Mouse (Mus musculus) neural tube, embryonic 14.5 days (tissue): Measurements from ENCODE around the gene Hmgn1. TPM values are rescaled to one million over a fixed set of nuclear protein-coding genes. Genes with fewer than 3 reads are reported as not detected.

Experiments used
- ATAC-seq: fragments of 200-750 bp; cut with Nextera tagmentation; 2 replicates; pipeline ENCODE4 v1.8.0; 2017; ENCODE audit warnings: low read depth, mild to moderate bottlenecking, moderate TSS enrichment, moderate library complexity
- H3K27ac ChIP-seq: fragments of 300-500 bp; sonication (generic); 2 replicates; pipeline ENCODE4 v1.5.1; 2014; ENCODE audit warnings: low read depth, mild to moderate bottlenecking, control low read depth, low read length, moderate library complexity, mixed read lengths
- H3K27me3 ChIP-seq: fragments of 300-500 bp; sonication (generic); 2 replicates; pipeline ENCODE4 v1.6.1; 2014; ENCODE audit warnings: low read length; ENCODE audit not compliant: control insufficient read depth, insufficient read depth
- H3K36me3 ChIP-seq: fragments of 300-500 bp; sonication (generic); 2 replicates; pipeline ENCODE4 v1.6.1; 2014; ENCODE audit warnings: low read length, mixed read lengths; ENCODE audit not compliant: control insufficient read depth, insufficient read depth
- H3K4me1 ChIP-seq: fragments of 300-500 bp; sonication (generic); 2 replicates; pipeline ENCODE4 v1.6.1; 2014; ENCODE audit warnings: low read length; ENCODE audit not compliant: control insufficient read depth, insufficient read depth
- H3K4me2 ChIP-seq: fragments of 300-500 bp; sonication (generic); 2 replicates; pipeline ENCODE4 v1.6.1; 2014; ENCODE audit warnings: mild to moderate bottlenecking, low read depth, low read length, control low read depth
- H3K4me3 ChIP-seq: fragments of 300-500 bp; sonication (generic); 2 replicates; pipeline ENCODE4 v1.5.1; 2014; ENCODE audit warnings: low read depth, low read length, control low read depth, mixed read lengths
- H3K9ac ChIP-seq: fragments of 300-500 bp; sonication (generic); replicated peaks from 2 replicates; pipeline ENCODE4 v1.6.1; 2014; ENCODE audit warnings: low read depth, mild to moderate bottlenecking, control low read depth, low read length, mixed read lengths
- H3K9me3 ChIP-seq: fragments of 300-500 bp; sonication (generic); 2 replicates; pipeline ENCODE4 v1.6.1; 2016; ENCODE audit warnings: low read length; ENCODE audit not compliant: control insufficient read depth
- WGBS: fragments of 180-500 bp; shearing (Covaris S2); extraction: QIAGEN DNeasy Blood & Tissue Kit; methylation state at CpG from one replicate; pipeline ENCODE4 v1.1.7; 2014; 5-methylcytosine and 5-hydroxymethylcytosine counted together
- polyA plus RNA-seq: library from polyadenylated mRNA; unstranded; fragments of >200 nt; fragmentation: Nextera tagmentation; extraction: Ambion mirVana; gene quantifications from 2 replicates; pipeline ENCODE4 v1.2.1, GENCODE M21; 2014

Gene Hmgn1
- polyA plus RNA-seq, 1 experiment from 2014 or later = 255 TPM

DNA sequence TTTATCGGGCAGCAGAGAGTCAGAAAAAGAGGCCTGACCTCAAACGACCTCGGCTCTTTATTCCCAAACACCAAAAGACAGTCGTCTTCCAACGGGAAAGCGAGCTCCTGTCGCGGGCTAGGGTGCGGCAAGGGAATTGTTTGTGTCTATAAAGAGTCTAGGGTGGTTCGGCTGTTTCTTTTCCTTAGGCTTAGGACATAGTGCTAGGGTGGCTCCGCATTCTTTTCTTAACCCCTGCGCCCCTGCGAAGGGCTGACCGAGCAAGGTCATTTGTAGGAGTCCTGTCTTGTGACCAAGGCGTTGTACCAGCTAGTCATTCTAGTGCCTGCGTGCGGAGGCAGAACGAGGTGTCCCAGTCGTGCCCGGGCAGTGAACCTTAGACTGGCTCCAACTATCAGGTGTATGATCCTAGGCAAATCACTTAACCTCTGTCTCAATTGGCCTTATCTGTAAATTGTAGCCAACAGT is 44.3 kb downstream of the Hmgn1 start:
- Histone ChIP-seq H3K36me3 (peaks cover 9% of the 10 kb centered on the region), H3K9me3 (no peaks in the 10 kb centered on the region), H3K4me3 (peak overlapping the region; percentile 99), H3K4me2 (peak overlapping the region; percentile 43), H3K27me3 (no peaks in the 10 kb centered on the region), H3K9ac (peak overlapping the region; percentile 99), H3K4me1 (peaks cover 10% of the 10 kb centered on the region), H3K27ac (peak overlapping the region; percentile 96)
- WGBS = 4% methylated on average over 20 of the region's 20 CpGs
- ATAC-seq = no peak

DNA sequence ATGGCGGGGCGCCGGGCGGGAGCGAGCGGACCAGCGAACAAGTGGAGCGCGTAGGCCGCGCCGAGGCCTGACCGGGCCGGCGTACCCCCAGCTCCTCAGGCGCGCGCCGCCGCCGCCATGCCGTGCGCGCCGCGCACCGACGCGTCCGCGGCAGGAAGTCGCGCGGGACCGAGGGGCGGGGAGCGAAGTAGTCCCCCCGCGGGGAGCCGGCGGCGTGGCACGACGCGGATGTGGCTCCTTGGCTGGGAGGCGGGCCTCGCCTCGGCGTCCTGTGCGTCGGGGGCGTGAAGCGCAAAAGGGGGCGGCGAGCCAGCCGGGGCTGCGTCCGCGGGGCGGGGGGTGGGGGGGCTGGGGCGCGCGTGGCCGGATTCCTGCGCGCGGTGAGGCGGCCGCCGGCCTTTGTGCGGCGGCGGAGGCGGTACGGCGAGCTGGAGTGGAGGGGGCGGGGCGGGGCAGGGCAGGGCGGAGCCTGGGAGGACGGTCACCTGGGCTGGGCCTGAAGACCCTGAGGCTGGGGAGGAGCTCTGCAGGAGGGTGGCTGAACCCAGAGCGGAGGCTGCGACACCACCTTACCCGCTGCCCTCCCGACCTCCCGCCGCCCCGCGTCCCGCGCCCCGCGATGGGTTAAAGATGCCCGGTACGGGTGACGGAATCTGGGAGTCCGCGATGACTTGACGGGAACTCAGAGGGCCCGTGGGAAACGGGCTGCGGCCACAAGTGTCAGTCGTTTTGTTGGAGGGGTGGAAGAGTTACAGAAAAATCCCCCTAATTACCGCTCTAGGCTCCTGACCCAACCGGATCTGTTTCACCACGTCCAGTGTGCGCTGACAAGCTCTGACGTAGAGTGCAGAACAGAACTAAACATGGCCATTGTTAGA is 45.0 kb downstream of the Hmgn1 start, which contains the start of gene Brwd1:
TSS of gene Brwd1 (minus strand) at position 226 of the 878 bp plus-strand sequence.
- Histone ChIP-seq H3K4me3 (peak within 1 kb of the TSS; percentile 99), H3K27me3 (no peaks in the 10 kb centered on the region)
- peak; percentile 82 for ATAC-seq

DNA sequence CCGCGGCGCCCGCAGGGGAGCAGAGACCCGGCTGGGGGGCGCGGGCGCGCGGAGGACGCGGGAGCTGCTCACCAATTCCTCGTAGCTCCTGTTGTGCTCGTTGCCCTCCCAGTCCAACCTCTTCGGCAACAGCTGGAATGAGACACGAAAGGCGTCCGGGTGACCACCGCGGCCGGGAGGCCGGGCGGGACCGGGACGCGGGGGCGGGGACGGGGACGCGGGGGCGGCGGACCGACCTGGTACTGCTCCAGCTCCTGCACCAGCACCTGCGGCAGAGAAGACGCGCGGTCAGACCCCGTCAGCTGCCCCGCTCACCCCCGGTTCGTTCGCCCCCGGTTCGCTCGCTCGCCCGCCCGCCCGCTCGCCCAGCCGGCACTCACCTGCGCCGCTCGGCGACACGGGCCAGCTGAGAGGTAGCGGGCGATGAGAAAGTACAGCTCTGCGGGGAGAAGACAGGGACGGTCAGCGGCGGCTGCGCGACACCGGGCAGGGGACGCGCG is 45.7 kb downstream of the Hmgn1 start:
- peak overlapping the region; percentile 43 for H3K4me2 ChIP-seq
- no peaks in the 10 kb centered on the region for H3K27me3 ChIP-seq
- peak overlapping the region; percentile 99 for H3K4me3 ChIP-seq
- ATAC-seq = peak; percentile 29
- WGBS = 0% methylated on average over 49 of the region's 68 CpGs
- H3K27ac ChIP-seq = peak overlapping the region; percentile 96
- H3K9me3 ChIP-seq = no peaks in the 10 kb centered on the region
- peaks cover 10% of the 10 kb centered on the region for H3K4me1 ChIP-seq
- H3K36me3 ChIP-seq = peaks cover 9% of the 10 kb centered on the region
- H3K9ac ChIP-seq = peak overlapping the region; percentile 99

More for the DNA sequence above, 45.0 kb downstream of the Hmgn1 start, which contains the start of gene Brwd1:
- Histone ChIP-seq H3K9me3 (no peaks in the 10 kb centered on the region), H3K9ac (peak within 1 kb of the TSS; percentile 99), H3K27ac (peak within 1 kb of the TSS; percentile 96), H3K36me3 (peaks cover 9% of the 10 kb centered on the region), H3K4me1 (peaks cover 10% of the 10 kb centered on the region), H3K4me2 (peak within 1 kb of the TSS; percentile 43)
- under 1% methylated on average over 56 of the region's 107 CpGs for WGBS

DNA sequence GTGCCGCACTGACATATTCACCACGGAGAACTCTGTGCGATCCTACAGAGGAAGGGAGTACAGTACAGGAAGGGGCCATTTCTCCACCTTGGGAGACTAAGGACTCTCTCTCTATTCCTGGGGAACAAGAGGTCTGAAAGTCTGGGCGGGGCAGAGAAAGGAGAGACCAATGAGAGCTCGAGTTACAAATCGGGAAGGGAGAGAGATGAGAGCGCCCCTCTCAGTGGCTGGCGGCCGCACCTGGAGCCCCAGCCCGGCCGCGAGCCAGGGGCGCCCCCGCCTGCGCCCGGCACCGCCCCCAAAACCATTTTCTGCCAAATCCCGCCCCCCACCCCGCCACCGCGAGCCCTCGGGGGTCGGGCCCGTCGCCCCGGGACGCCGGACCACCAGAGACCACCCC is 46.2 kb downstream of the Hmgn1 start:
- no peaks in the 10 kb centered on the region for H3K27me3 ChIP-seq
- peak overlapping the region; percentile 99 for H3K4me3 ChIP-seq
- under 1% methylated on average over 22 of the region's 28 CpGs for WGBS
- ATAC-seq = peak; percentile 80
- H3K4me1 ChIP-seq = peaks cover 10% of the 10 kb centered on the region
- peak overlapping the region; percentile 43 for H3K4me2 ChIP-seq
- H3K36me3 ChIP-seq = peaks cover 9% of the 10 kb centered on the region
- H3K9me3 ChIP-seq = no peaks in the 10 kb centered on the region
- H3K9ac ChIP-seq = peak overlapping the region; percentile 99
- peak overlapping the region; percentile 96 for H3K27ac ChIP-seq

DNA sequence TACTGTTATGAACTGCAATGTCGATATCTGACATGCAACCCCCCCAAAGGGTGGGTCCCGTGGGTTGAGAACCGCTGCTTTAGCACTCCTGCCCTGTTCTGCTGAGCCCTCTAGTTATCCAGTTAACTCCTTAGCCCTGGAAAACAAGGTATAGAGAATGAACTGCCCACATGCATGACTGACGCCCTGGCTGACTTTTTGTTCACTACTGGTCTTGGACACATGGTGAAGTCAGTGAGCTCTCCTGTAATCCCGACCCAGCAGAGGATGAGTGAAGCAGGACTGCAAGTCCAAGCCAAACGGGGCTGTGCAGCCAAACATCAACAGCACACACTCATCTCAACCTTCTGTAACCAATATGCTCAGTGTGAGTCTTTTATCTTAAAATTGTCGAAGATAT is 47.0 kb downstream of the Hmgn1 start:
- H3K4me3 ChIP-seq = 0 out of 2 replicates have a peak overlapping the region, but pooled peaks have one; percentile 99
- H3K9ac ChIP-seq = no peak overlapping the region
- H3K9me3 ChIP-seq = no peaks in the 10 kb centered on the region
- no peaks in the 10 kb centered on the region for H3K27me3 ChIP-seq
- H3K4me2 ChIP-seq = no peak overlapping the region
- peaks cover 10% of the 10 kb centered on the region for H3K4me1 ChIP-seq
- no peak for ATAC-seq
- WGBS = 89% methylated on average over 7 of the region's 7 CpGs
- H3K27ac ChIP-seq = no peak overlapping the region
- H3K36me3 ChIP-seq = peaks cover 13% of the 10 kb centered on the region

Other genes with a start within 250 kb of the Hmgn1 start
- gene Psmg1, start 136.8 kb downstream of the Hmgn1 start, polyA plus RNA-seq = 64.4 and 64.6 TPM in 2 replicates
- 310 and 332 TPM in 2 replicates for gene Brwd1, start 45.2 kb downstream of the Hmgn1 start, polyA plus RNA-seq
- 202 and 228 TPM in 2 replicates for gene Wrb, start 17.7 kb upstream of the Hmgn1 start, polyA plus RNA-seq
- 2.0 and 2.1 TPM in 2 replicates for gene Lca5l, start 64.5 kb upstream of the Hmgn1 start, polyA plus RNA-seq
- 1.4 and 1.8 TPM in 2 replicates for gene Sh3bgr, start 72.7 kb upstream of the Hmgn1 start, polyA plus RNA-seq
- 5.7 and 7.6 TPM in 2 replicates for gene B3galt5, start 108.1 kb upstream of the Hmgn1 start, polyA plus RNA-seq